Mouse (Mus musculus) G1E (cell line): ENCODE data around the gene Mrps18c.

ENCODE experiments used
- CTCF ChIP-seq: IDR thresholded peaks from 2 replicates; pipeline ENCODE4 v1.5.1; 2012; ENCODE audit warnings: low read depth, low read length, inconsistent platforms, mixed read lengths
- GATA1 ChIP-seq: IDR thresholded peaks from 2 replicates; pipeline ENCODE4 v1.6.1; 2012; ENCODE audit warnings: borderline replicate concordance, low read length, inconsistent platforms, mixed read lengths

GRCm38 (mm10) chr5:100822826-100823225, 24.4 kb downstream of the Mrps18c start:
- no peak for TF ChIP-seq CTCF
- no peak for TF ChIP-seq GATA1
